Mouse (Mus musculus): ENCODE measurements around the gene Tmc5. TPM values are rescaled to one million over a fixed set of nuclear protein-coding genes. Genes with fewer than 3 reads are reported as not detected.
A peak's percentile ranks its signal among the peaks of the same experiment; 100 is the strongest.

The Tmc5 gene
- total and polyA plus RNA-seq, 3 experiments = not detected

GRCm38 (mm10) chr7:118708002-118708401 lies 110.9 kb downstream of the Tmc5 start:
- Histone ChIP-seq H3K27me3 (ENCODE audit: control insufficient read depth in 1 of 2, insufficient read depth in 2 of 2, low read length in 2 of 2) (no peaks in the 10 kb centered on the region), H3K27ac (ENCODE audit: control insufficient read depth, low read depth, low read length) (no peak overlapping the region), H3K4me3 (ENCODE audit: control insufficient read depth in 1 of 2, insufficient read depth in 1 of 2, low read depth in 2 of 2, low read length in 2 of 2) (no peak overlapping the region), H3K79me2 (ENCODE audit: control insufficient read depth, insufficient read depth, low read length, poor library complexity) (peaks cover 4% of the 10 kb centered on the region), H3K9me3 (replicated peaks; ENCODE audit: insufficient read depth, low read length) (no peaks in the 10 kb centered on the region), H3K4me1 (ENCODE audit: control insufficient read depth in 1 of 2, insufficient read depth in 2 of 2, low read length in 2 of 2) (peaks cover 4 to 25% of the 10 kb centered on the region in 2 experiments), H3K9ac (ENCODE audit: control insufficient read depth, low read depth, low read length, poor library complexity, severe bottlenecking) (no peak overlapping the region), H3K36me3 (ENCODE audit: control insufficient read depth in 1 of 2, insufficient read depth in 2 of 2, low read length in 2 of 2) (peaks cover 0 to 31% of the 10 kb centered on the region in 2 experiments; a peak in 2 of 4 replicates)
- peak; percentile 76; the same call in 1 of the 2 replicates for TF ChIP-seq RCOR1 (IDR thresholded peaks at IDR 0.05; ENCODE audit: low read depth, low read length)
- TF ChIP-seq SIN3A (IDR thresholded peaks at IDR 0.05; ENCODE audit: low read length) = peak; percentile 47
- TF ChIP-seq GATA1 (IDR thresholded peaks at IDR 0.05; ENCODE audit: low read depth, low read length) = peak; percentile 65
- TF ChIP-seq EP300 (IDR thresholded peaks at IDR 0.05; ENCODE audit: low read depth in 1 of 2, low read length in 2 of 2) = peak; percentile 43 to 61; a peak in 2 of 4 replicates
- TF ChIP-seq ETS1 (IDR thresholded peaks at IDR 0.05; ENCODE audit: low read depth, low read length) = peak; percentile 70
- 0 out of 2 replicates have a peak, but pooled peaks have one; percentile 62 for TF ChIP-seq BHLHE40 (IDR thresholded peaks at IDR 0.05; ENCODE audit: borderline replicate concordance, low read depth, low read length)
- no peak for TF ChIP-seq ZMIZ1 (IDR thresholded peaks at IDR 0.05; ENCODE audit: low read depth, low read length)
- peak; percentile 94 for TF ChIP-seq ZNF384 (IDR thresholded peaks at IDR 0.05; ENCODE audit: low read depth, low read length)
- TF ChIP-seq TCF12 (IDR thresholded peaks at IDR 0.05; ENCODE audit: low read depth, low read length) = peak; percentile 50; the same call in 1 of the 2 replicates
- TF ChIP-seq CHD2 (IDR thresholded peaks at IDR 0.05; ENCODE audit: low read length) = no peak
- peak; percentile 70 for DNase-seq (ENCODE audit: low read depth, low spot score)

DNA sequence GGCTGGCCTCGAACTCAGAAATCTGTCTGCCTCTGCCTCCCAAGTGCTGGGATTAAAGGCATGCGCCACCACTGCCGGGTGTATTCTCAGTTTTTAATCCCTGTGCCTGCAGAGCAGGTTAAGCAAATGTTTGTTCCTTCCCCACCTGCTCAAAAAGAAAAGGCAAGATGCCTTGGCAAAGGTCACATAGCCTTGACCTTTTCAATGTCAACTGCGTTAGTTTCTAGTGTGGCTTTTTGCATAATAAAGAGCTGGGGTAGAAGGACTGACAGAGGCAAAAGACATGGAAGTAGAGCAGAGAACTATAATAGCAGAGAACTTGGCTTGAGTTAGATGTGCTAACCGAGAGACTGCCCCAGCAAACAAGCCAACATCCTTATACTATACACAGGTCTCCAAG lies 113.7 kb downstream of the Tmc5 start:
- TF ChIP-seq MEF2A (IDR thresholded peaks at IDR 0.05; ENCODE audit: extremely low read depth, insufficient replicate concordance, low read depth, low read length, poor library complexity, severe bottlenecking) = no peak
- no peaks in the 10 kb centered on the region for H3K27me3 ChIP-seq (ENCODE audit: control insufficient read depth in 1 of 2, insufficient read depth in 2 of 2, low read length in 2 of 2)
- no peaks in the 10 kb centered on the region; the same call in 1 of the 2 replicates for H3K79me2 ChIP-seq (ENCODE audit: control insufficient read depth, insufficient read depth, low read length, poor library complexity)

More for the DNA sequence above, 113.7 kb downstream of the Tmc5 start:
- H3K36me3 ChIP-seq (ENCODE audit: control insufficient read depth in 1 of 2, insufficient read depth in 2 of 2, low read length in 2 of 2) = peaks cover 0 to 26% of the 10 kb centered on the region in 2 experiments; a peak in 2 of 4 replicates
- no peak for DNase-seq (ENCODE audit: low read depth, low spot score)
- H3K9ac ChIP-seq (ENCODE audit: control insufficient read depth, low read depth, low read length, poor library complexity, severe bottlenecking) = no peak overlapping the region
- no peak overlapping the region for H3K27ac ChIP-seq (ENCODE audit: control insufficient read depth, low read depth, low read length)
- peaks cover 0 to 24% of the 10 kb centered on the region in 2 experiments; a peak in 2 of 4 replicates for H3K4me1 ChIP-seq (ENCODE audit: control insufficient read depth in 1 of 2, insufficient read depth in 2 of 2, low read length in 2 of 2)
- no peaks in the 10 kb centered on the region for H3K9me3 ChIP-seq (replicated peaks; ENCODE audit: insufficient read depth, low read length)
- no peak overlapping the region for H3K4me3 ChIP-seq (ENCODE audit: control insufficient read depth in 1 of 2, insufficient read depth in 1 of 2, low read depth in 2 of 2, low read length in 2 of 2)
